Mouse (Mus musculus): ENCODE data around the gene Klhl36. TPM values are rescaled to one million over a fixed set of nuclear protein-coding genes. Genes with fewer than 3 reads are reported as not detected.

Gene Klhl36
- total RNA-seq, 2 experiments from 2014 or later = 1.6 to 2.5 TPM

DNA sequence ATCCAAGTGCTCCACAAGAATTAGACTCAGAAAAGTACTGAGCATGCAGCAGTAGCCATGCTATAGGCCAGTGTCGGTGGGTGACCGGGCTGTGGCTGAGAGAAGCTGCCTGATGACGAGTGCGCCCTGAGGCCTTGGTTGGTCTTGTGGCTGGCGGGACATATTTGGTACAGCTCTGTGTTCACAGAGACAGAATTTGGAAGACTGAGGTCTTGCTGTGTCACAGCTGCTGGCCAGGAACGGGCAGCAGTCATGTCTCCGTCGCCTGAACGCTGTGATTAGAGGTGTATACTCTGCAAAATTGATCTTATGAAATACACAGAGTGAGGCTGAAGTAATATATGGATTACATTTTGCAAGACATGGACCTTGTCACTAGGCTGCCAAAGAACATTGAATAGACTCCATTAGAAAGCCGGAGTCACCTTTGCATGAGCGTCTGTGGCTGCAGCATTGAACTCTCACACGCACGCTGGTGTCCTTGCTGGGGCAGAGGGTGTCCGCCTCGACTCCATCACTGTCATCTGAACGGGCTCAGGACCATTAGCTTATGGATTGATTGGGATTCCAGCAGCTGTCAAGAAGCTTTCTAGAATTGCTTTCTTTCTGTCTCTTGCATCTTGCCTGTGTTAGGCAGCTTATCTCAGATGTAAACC is 54.3 kb downstream of the Klhl36 start:
- ATAC-seq (replicated peaks; ENCODE audit: low FRiP score, poor library complexity, severe bottlenecking) = peak; percentile 36

DNA sequence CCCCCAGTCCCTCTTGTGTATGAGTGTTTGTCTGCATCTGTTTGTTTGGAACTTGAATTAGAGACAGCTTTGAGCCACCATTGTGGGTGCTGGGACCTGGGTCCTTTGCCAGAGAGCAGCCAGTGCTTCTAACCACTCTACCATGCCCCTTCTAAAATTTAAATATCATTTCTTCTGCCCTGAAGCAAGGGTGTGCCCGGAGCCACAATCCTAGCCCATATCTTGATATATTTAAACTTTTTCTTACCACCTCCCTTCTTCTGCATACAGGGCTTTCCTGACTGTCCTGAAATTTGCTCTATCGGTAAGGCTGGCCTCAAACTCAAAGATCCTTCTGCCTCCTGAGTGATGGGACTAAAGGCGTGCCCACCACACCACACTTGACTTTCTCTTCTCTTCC is 55.3 kb downstream of the Klhl36 start:
- ATAC-seq (replicated peaks; ENCODE audit: low FRiP score, poor library complexity, severe bottlenecking) = peak; percentile 22

- peak; percentile 93 for ATAC-seq (replicated peaks; ENCODE audit: low FRiP score, poor library complexity, severe bottlenecking)
These were observed 56.1 kb downstream of the Klhl36 start for GRCm38 (mm10) chr8:119918155-119918567.

GRCm38 (mm10) chr8:119923259-119923658 is 61.2 kb downstream of the Klhl36 start:
- ATAC-seq (replicated peaks; ENCODE audit: low FRiP score, poor library complexity, severe bottlenecking) = no peak

GRCm38 (mm10) chr8:119925428-119925827 is 63.4 kb downstream of the Klhl36 start:
- no peak for ATAC-seq (replicated peaks; ENCODE audit: low FRiP score, poor library complexity, severe bottlenecking)

DNA sequence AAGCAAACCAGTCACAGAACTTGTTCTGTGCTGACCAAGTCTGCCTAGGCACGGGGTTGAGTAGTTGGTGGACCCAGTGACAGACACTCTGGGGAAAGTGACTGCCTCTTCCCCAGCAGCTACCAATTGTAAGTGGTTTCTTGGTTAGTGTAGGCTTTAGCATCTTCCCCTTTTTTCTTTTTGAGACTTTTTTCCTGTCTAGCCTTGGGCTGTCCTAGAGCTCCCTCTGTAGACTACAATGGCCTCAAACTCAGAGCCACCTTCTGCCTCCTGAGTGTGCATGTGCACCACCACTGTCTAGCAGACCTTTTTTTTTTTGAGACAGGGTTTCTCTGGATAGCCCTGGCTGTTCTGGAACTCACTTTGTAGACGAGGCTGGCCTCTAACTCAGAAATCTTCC is 64.4 kb downstream of the Klhl36 start:
- peak; percentile 59; the same call in 1 of the 2 replicates for ATAC-seq (replicated peaks; ENCODE audit: low FRiP score, poor library complexity, severe bottlenecking)

Other genes with a start within 250 kb of the Klhl36 start
- not detected in 2 replicates for gene Adad2, start 249.5 kb upstream of the Klhl36 start, total RNA-seq (2015; ENCODE audit: low replicate concordance)
- not detected in 2 replicates for gene Adad2, start 249.5 kb upstream of the Klhl36 start, total RNA-seq (2017; ENCODE audit: low replicate concordance)
- gene Kcng4, start 226.6 kb upstream of the Klhl36 start, total RNA-seq (2015; ENCODE audit: low replicate concordance) = not detected in 2 replicates
- gene Kcng4, start 226.6 kb upstream of the Klhl36 start, total RNA-seq (2017; ENCODE audit: low replicate concordance) = not detected in 2 replicates
- gene Wfdc1, start 195.9 kb upstream of the Klhl36 start, total RNA-seq (2015; ENCODE audit: low replicate concordance) = not detected in 2 replicates
- not detected in 2 replicates for gene Wfdc1, start 195.9 kb upstream of the Klhl36 start, total RNA-seq (2017; ENCODE audit: low replicate concordance)
- gene Atp2c2, start 162.3 kb upstream of the Klhl36 start, total RNA-seq (2015; ENCODE audit: low replicate concordance) = not detected in 2 replicates
- gene Atp2c2, start 162.3 kb upstream of the Klhl36 start, total RNA-seq (2017; ENCODE audit: low replicate concordance) = not detected in 2 replicates
- 0.42 and 1.3 TPM in 2 replicates for gene Tldc1, start 83.8 kb upstream of the Klhl36 start, total RNA-seq (2015; ENCODE audit: low replicate concordance)
- gene Tldc1, start 83.8 kb upstream of the Klhl36 start, total RNA-seq (2017; ENCODE audit: low replicate concordance) = 1.4 TPM in 1 of 2 replicates, not detected in the other
- 95.5 and 123 TPM in 2 replicates for gene Cotl1, start 21.7 kb upstream of the Klhl36 start, total RNA-seq (2015; ENCODE audit: low replicate concordance)
- 51.2 and 98.1 TPM in 2 replicates for gene Cotl1, start 21.7 kb upstream of the Klhl36 start, total RNA-seq (2017; ENCODE audit: low replicate concordance)
- gene Usp10, start 48.1 kb downstream of the Klhl36 start, total RNA-seq (2015; ENCODE audit: low replicate concordance) = 66.3 and 87.0 TPM in 2 replicates
- 59.7 and 83.1 TPM in 2 replicates for gene Usp10, start 48.1 kb downstream of the Klhl36 start, total RNA-seq (2017; ENCODE audit: low replicate concordance)
- 2.9 and 5.2 TPM in 2 replicates for gene Gm20388, start 48.6 kb downstream of the Klhl36 start, total RNA-seq (2015; ENCODE audit: low replicate concordance)
- 0.28 and 7.8 TPM in 2 replicates for gene Gm20388, start 48.6 kb downstream of the Klhl36 start, total RNA-seq (2017; ENCODE audit: low replicate concordance)
- 1.9 and 3.1 TPM in 2 replicates for gene Crispld2, start 130.2 kb downstream of the Klhl36 start, total RNA-seq (2015; ENCODE audit: low replicate concordance)
- gene Crispld2, start 130.2 kb downstream of the Klhl36 start, total RNA-seq (2017; ENCODE audit: low replicate concordance) = 2.9 and 3.0 TPM in 2 replicates
- gene Zdhhc7, start 239.2 kb downstream of the Klhl36 start, total RNA-seq (2015; ENCODE audit: low replicate concordance) = 0.38 and 5.4 TPM in 2 replicates
- gene Zdhhc7, start 239.2 kb downstream of the Klhl36 start, total RNA-seq (2017; ENCODE audit: low replicate concordance) = 8.0 and 9.2 TPM in 2 replicates

All from erythroblast, adult 5-6 weeks (primary cell).